Mouse (Mus musculus) heart, embryonic 10.5 days (tissue): Measurements from ENCODE around the gene Nek9. TPM values are rescaled to one million over a fixed set of nuclear protein-coding genes. Genes with fewer than 3 reads are reported as not detected.
"Not testable (repeated sequence)": the region's sequence is repeated elsewhere in the genome, so short reads cannot be mapped to it uniquely, and the experiment has no call there.

ENCODE experiments used
- DNase-seq: peaks from one replicate; pipeline ENCODE4 v3.0.0-alpha.2; 2017; ENCODE audit warnings: low spot score
- H3K27ac ChIP-seq: fragments of 300-500 bp; sonication (generic); 2 replicates; pipeline ENCODE4 v1.5.1; 2016; ENCODE audit warnings: mild to moderate bottlenecking
- H3K27me3 ChIP-seq: fragments of 300-500 bp; sonication (generic); 2 replicates; pipeline ENCODE4 v1.6.1; 2016; ENCODE audit warnings: mild to moderate bottlenecking; ENCODE audit not compliant: poor library complexity, insufficient read depth, severe bottlenecking
- H3K36me3 ChIP-seq: fragments of 300-500 bp; sonication (generic); 2 replicates; pipeline ENCODE4 v1.6.1; 2016; ENCODE audit warnings: mild to moderate bottlenecking, moderate library complexity
- H3K4me1 ChIP-seq: fragments of 300-500 bp; sonication (generic); 2 replicates; pipeline ENCODE4 v1.6.1; 2016; ENCODE audit warnings: mild to moderate bottlenecking
- H3K4me3 ChIP-seq: fragments of 300-500 bp; sonication (generic); 2 replicates; pipeline ENCODE4 v1.5.1; 2016; ENCODE audit warnings: mild to moderate bottlenecking, moderate library complexity
- H3K9me3 ChIP-seq: fragments of 300-500 bp; sonication (generic); 2 replicates; pipeline ENCODE4 v1.6.1; 2016; ENCODE audit warnings: mild to moderate bottlenecking, moderate library complexity
- WGBS: fragments of 180-500 bp; shearing (Covaris S2); methylation state at CpG from one replicate; pipeline ENCODE4 v1.1.7; 2016; 5-methylcytosine and 5-hydroxymethylcytosine counted together
- polyA plus RNA-seq: library from polyadenylated mRNA; unstranded; fragments of >200 nt; fragmentation: Nextera tagmentation; extraction: Ambion mirVana; gene quantifications from 2 replicates; pipeline ENCODE4 v1.2.1, GENCODE M21; 2016

Gene Nek9
- polyA plus RNA-seq, 1 experiment from 2014 or later: 24.3 TPM

DNA sequence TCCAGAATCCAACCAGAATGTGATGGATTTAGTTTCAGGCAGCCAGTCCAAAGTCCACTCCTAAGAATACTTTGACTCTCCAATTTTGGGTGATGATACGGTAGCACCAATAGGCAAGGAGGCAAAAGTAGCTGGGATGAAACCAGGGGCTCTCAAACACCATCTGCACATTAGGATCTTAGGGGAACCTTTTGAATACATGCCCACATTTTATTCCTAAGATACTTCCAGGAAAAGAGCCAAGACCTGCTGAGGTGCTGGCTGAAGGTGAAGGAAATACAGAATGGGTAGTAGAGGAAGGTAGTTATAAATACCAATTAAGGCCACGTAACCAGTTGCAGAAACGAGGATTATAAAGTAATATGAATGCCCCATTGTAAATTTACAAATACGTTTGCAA lies 57.4 kb downstream of the Nek9 start:
- H3K4me3 ChIP-seq, H3K36me3 ChIP-seq: not testable (repeated sequence)
- 82% methylated on average over 2 of the region's 4 CpGs for WGBS

DNA sequence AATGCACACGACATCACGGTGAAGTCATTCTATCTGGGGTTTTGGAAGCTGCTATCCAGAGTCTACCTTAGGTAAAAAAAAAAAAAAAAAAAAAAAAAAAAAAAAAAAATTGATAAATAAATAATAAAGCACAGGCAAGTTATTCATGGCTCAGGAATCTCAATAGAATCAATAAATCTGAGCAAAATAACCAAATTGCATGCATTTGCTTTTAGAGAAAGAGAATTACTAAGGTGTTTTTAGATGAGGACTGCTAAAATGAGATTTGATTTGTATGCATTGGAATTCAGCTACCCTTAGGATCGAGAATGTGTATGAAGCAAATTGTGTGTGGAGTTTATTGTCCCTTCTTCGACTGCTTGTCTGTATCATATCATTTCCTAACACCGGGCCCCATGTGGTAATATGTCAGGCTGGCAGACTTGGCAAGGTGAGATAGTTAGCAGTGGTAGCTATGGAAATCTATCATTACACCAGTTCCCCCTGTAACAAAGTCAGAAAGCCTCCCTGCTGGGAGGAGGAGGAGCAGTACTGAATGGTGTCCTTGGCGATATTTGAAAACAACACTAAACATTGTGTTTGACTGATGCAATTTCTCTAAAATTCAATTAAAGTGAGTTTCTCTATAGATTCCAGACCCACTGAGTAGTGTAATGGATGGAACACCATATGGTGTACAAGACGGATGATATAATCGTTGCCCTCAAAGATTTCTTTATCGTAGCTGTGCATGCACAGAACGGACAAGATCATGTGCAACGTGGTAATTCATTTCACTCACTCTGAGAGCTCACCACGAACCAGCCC lies 58.1 kb downstream of the Nek9 start:
- Histone ChIP-seq H3K4me3 (peak overlapping the region; percentile 84; the same call in 1 of the 2 replicates), H3K9me3 (no peaks in the 10 kb centered on the region), H3K27ac (peak overlapping the region; percentile 95; the same call in 1 of the 2 replicates), H3K4me1 (peaks cover 11% of the 10 kb centered on the region), H3K27me3 (no peaks in the 10 kb centered on the region), H3K36me3 (peaks cover 7% of the 10 kb centered on the region)
- 67% methylated on average over 12 of the region's 12 CpGs for WGBS
- no peak for DNase-seq

More for the DNA sequence above, 57.4 kb downstream of the Nek9 start:
- not testable (repeated sequence) for H3K27me3 ChIP-seq, H3K9me3 ChIP-seq, H3K27ac ChIP-seq, DNase-seq
- peaks cover 16% of the 10 kb centered on the region for H3K4me1 ChIP-seq

DNA sequence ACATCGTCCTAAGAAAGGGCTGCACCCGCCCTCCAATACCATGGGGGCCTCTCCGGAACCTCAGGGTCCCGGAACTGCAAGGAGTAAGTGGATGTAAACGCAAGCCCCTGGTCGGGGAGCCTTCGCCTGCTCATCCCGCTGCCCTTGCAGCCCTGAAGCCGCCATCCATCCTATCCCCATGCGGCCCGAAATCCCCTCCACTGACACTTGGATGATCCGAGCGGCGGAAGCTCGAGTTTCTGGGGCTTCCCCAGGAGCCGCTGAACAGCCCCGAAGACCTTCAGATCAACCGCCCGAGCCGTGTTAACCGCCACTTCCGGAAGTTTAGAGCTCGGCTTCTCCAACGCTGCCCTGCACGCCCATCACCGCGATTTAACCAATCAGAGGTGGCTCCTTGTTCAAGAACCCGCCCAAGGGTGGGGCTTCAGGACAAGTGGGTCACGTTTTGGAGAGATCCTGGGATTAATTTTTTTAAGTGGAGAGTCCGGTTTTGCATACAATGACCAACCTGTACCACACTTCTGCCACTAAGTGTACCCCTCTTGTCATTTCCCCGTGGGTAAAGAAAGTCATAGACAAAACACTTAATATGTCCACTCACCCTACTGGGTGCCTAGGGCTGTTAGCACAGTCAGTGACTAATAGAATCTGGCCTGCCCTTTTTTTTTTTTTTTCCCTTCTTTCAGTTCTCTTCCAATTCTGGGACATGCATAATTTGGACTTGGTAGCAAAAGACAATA lies 58.9 kb downstream of the Nek9 start:
- Histone ChIP-seq H3K27ac (peak overlapping the region; percentile 95), H3K36me3 (peaks cover 14% of the 10 kb centered on the region), H3K4me3 (peak overlapping the region; percentile 84), H3K9me3 (no peaks in the 10 kb centered on the region), H3K27me3 (no peaks in the 10 kb centered on the region), H3K4me1 (peaks cover 10% of the 10 kb centered on the region)
- under 1% methylated on average over 31 of the region's 31 CpGs for WGBS
- DNase-seq: peak; percentile 99

DNA sequence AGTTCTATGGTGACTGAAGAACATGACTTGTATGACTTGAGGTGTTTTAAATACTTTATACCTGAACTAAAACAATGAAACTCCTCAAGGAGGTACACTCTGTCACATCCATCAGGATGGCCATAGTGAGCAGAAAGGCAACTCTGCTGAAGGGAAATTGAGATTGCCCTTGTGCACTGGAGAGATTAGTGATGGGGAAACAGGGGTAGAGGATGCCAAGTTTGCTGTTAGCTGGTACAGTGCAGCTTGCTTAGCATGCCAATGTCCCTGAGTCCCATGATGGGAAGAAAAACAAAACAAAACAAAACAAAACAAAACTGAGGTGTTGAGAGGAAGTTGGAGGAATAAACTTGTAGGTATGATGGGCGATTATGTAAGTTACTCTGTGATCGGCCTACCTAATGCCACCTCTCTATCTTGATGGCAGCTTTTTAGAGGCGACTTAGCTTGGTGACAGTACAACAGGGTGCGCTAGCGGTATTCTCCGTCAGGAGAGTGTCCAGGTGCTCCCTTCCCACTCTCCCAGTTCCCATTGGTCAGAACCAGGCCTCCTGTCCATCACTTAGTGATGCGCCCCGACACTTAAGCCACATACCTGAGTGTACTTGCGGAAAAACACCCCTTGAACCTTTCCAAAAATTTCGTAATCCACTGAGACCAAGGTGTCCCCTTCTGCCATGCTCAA lies 59.6 kb downstream of the Nek9 start:
- H3K27me3 ChIP-seq: no peaks in the 10 kb centered on the region
- peak overlapping the region; percentile 95 for H3K27ac ChIP-seq
- WGBS: 9% methylated on average over 10 of the region's 10 CpGs
- H3K4me3 ChIP-seq: peak overlapping the region; percentile 84
- H3K36me3 ChIP-seq: peaks cover 22% of the 10 kb centered on the region
- peaks cover 10% of the 10 kb centered on the region for H3K4me1 ChIP-seq
- DNase-seq: no peak
- no peaks in the 10 kb centered on the region for H3K9me3 ChIP-seq

DNA sequence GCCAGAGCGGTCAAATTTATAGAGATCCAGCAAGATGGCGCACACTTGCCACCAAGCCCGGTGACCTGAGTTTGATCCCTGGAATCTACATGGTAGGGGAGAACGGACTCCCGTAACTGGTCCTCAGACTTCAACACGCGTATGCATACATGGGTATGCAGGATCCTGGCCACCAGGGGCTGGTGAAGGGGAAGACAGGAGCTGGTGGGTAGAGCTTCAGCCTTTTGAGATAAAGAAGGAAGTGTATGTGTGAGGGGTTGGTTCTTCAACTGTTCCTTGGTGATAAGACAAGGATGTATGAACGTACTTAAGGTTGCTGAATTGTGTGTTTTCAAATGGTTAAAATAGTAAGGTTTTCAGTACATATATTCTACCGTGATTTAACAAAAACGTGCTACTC lies 60.2 kb downstream of the Nek9 start:
- 88% methylated on average over 10 of the region's 10 CpGs for WGBS
- no peak overlapping the region for H3K27ac ChIP-seq

DNA sequence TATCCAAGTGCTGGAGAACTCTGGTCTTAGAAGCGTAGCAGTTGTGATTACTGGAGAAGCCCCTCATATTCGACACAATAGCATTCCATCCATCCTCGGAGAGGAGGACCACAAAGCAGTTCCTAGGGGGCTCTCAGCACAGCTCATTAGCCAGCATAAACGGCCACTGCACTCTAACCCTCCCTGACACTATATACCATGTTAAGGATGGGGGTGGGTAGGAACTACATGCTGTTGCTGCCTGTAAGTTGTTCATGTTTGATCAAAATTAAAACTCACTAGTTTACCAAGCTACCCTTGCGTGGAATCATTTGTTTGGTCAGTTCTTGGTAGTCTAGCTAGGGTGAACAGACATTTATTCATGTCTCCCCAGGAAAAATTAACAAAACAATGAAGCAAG lies 62.9 kb downstream of the Nek9 start:
- 76% methylated on average over 5 of the region's 5 CpGs for WGBS
- no peak overlapping the region for H3K27ac ChIP-seq
- no peak overlapping the region for H3K4me3 ChIP-seq
- no peaks in the 10 kb centered on the region for H3K27me3 ChIP-seq
- DNase-seq: no peak
- H3K4me1 ChIP-seq: peaks cover 10% of the 10 kb centered on the region
- no peaks in the 10 kb centered on the region for H3K9me3 ChIP-seq
- peaks cover 23% of the 10 kb centered on the region for H3K36me3 ChIP-seq

More for the DNA sequence above, 60.2 kb downstream of the Nek9 start:
- Histone ChIP-seq H3K4me3 (no peak overlapping the region), H3K36me3 (peaks cover 23% of the 10 kb centered on the region), H3K4me1 (peaks cover 10% of the 10 kb centered on the region), H3K9me3 (no peaks in the 10 kb centered on the region), H3K27me3 (no peaks in the 10 kb centered on the region)
- DNase-seq: no peak

DNA sequence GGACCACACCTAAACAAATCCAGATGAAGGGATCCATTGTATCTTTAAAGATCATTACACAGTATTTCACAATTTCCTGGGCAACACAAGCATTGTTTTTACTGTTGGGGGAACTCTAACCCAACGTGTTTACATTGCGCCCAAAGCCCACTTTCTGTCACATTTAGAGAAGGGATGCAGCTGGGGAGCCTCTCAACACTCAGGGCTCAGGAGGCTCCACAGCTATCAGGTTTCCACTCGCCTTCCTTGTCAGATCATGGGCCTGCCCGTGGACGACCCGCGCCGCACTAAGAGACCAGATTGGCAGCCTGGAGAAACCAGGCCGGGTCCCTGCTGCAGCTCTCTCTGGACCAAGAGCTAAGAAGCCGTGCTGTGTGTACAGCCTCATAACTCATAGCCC lies 65.7 kb downstream of the Nek9 start:
- WGBS: 56% methylated on average over 10 of the region's 10 CpGs
- Histone ChIP-seq H3K4me1 (0 out of 2 replicates have a peak, but pooled peaks cover 9% of the 10 kb centered on the region), H3K9me3 (no peaks in the 10 kb centered on the region), H3K36me3 (peaks cover 20% of the 10 kb centered on the region), H3K4me3 (no peak overlapping the region), H3K27me3 (no peaks in the 10 kb centered on the region), H3K27ac (peak overlapping the region; percentile 52; the same call in 1 of the 2 replicates)
- DNase-seq: no peak

DNA sequence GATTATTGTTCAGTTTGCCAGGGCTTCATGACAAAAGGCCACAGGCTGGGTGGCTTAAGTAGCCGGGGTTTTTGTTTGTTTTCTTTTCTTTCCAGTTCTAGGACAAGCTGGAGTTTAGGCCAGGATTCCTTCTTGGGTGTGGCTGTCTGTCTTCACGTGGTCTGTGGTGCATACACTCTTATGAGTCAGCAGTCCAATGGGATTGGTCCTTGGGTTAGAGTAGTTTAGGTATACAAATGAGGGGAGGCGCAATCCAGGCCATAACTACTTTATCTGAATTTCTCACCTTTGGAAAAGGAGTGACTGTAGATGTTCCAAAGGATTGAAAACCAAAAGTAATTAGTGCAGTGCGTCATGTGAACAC lies 67.3 kb downstream of the Nek9 start:
- H3K9me3 ChIP-seq: no peaks in the 10 kb centered on the region
- no peak overlapping the region for H3K27ac ChIP-seq
- 0 out of 2 replicates have a peak, but pooled peaks cover 9% of the 10 kb centered on the region for H3K4me1 ChIP-seq
- no peak for DNase-seq
- peaks cover 17% of the 10 kb centered on the region for H3K36me3 ChIP-seq
- no peak overlapping the region for H3K4me3 ChIP-seq
- WGBS: 70% methylated on average over 4 of the region's 4 CpGs
- no peaks in the 10 kb centered on the region for H3K27me3 ChIP-seq

DNA sequence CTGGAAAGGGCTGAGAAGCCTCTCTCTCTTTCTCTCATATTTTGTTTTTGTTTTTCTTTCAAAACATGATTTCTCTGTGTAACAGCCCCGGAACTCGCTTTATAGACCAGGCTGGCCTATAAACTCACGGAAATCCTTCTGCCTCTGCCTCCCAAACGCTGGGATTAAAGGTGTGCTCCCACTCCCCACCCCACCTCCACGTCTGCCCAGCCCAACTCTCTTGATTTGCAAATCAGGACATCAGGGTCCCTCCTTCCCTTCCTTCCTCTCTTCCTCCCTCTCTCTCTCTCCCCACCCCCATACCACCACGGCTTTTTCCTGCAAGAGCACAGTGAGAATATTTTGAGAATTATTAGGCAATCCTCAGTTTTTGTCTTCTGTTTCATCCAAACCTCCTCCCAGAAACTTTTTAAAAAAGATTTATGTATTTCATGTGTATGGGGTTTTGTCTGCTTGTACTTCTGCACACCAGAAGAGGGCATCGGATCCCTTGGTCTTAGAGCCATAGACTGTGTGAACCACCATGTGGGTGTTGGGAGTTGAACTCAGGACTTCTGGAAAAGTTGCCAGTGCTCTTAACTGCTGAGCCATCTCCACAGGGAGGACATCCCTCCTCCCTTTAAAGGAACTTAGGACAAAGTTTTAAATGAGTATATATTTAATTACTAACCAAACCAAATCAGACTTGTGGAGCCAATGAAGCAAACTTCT lies 67.9 kb downstream of the Nek9 start:
- no peaks in the 10 kb centered on the region for H3K27me3 ChIP-seq
- no peak for DNase-seq
- no peaks in the 10 kb centered on the region for H3K9me3 ChIP-seq
- H3K27ac ChIP-seq: 0 out of 2 replicates have a peak overlapping the region, but pooled peaks have one; percentile 92
- 0 out of 2 replicates have a peak, but pooled peaks cover 9% of the 10 kb centered on the region for H3K4me1 ChIP-seq
- no peak overlapping the region for H3K4me3 ChIP-seq
- WGBS: 73% methylated on average over 7 of the region's 7 CpGs
- peaks cover 16% of the 10 kb centered on the region for H3K36me3 ChIP-seq

DNA sequence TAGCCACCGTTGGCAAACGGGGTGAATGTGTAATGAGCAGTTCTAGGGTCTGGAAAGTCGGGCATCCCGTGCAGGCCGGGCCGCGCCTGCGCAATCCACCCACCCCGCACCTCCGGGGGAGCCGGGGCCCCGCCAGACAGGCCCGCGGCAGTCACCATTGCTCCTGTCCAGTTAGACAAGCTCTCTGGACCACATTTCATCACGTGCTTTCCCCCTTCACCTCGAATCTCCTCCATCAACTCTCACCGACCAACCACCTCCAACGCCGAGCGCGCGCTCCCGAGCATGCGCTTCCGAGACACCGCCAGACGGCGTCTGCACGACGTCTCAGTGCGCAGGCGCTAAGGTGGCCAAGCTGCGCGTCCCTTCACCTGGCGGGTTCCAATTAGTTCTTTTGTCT lies 68.8 kb downstream of the Nek9 start, which contains the start of gene Mlh3:
Gene Mlh3, minus strand, starts transcription at position 281 of the 400 bp plus-strand sequence.
- 1% methylated on average over 35 of the region's 35 CpGs for WGBS

DNA sequence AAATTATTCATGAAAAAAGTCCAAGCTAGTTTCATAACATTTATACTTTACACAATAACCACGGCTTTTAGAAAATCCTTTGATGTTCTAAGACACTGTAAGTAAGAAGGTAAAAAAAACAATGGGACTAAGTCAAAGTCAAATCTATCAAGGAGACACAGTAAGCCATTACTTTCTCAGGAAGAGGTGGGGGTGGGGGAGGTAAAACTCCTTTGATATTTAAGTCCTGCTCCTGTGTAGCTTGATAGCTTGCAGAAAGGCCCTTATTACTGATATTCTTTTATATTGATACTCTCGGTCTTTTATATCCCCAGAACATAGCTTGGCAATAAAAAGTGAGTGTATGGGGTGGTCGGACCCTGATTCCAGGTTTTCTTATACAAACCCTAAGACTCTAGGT lies 69.3 kb downstream of the Nek9 start:
- Histone ChIP-seq H3K27me3 (no peaks in the 10 kb centered on the region), H3K4me3 (peak overlapping the region; percentile 69), H3K36me3 (peaks cover 4% of the 10 kb centered on the region), H3K9me3 (no peaks in the 10 kb centered on the region), H3K27ac (peak overlapping the region; percentile 92), H3K4me1 (0 out of 2 replicates have a peak, but pooled peaks cover 9% of the 10 kb centered on the region)
- 56% methylated on average over 3 of the region's 3 CpGs for WGBS
- DNase-seq: no peak

More for the DNA sequence above, 68.8 kb downstream of the Nek9 start, which contains the start of gene Mlh3:
- no peaks in the 10 kb centered on the region for H3K27me3 ChIP-seq
- H3K4me3 ChIP-seq: peak within 1 kb of the TSS; percentile 69
- H3K4me1 ChIP-seq: 0 out of 2 replicates have a peak, but pooled peaks cover 9% of the 10 kb centered on the region
- peaks cover 9% of the 10 kb centered on the region for H3K36me3 ChIP-seq
- peak within 1 kb of the TSS; percentile 92 for H3K27ac ChIP-seq
- H3K9me3 ChIP-seq: no peaks in the 10 kb centered on the region
- peak; percentile 94 for DNase-seq

DNA sequence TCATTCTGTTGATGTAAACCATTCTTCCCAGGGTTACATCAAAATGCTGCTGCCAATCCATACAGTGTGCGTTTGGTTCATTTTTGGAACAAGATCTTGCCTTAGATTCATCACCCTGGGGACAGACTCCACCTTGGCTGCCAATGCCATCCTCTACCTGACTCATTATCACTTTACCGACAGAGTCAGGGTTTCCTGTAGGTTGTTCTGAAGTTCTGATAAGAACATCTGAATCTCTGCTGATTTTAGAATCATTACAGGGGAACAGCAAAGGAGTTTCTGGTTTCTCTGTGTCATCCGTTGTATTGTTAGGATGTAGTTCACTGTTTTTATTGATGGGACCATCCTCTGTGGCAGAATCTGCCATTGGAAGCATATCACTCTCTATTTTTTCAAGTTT lies 72.9 kb downstream of the Nek9 start:
- Histone ChIP-seq H3K36me3 (no peaks in the 10 kb centered on the region), H3K4me3 (no peak overlapping the region), H3K27ac (no peak overlapping the region), H3K27me3 (no peaks in the 10 kb centered on the region), H3K9me3 (no peaks in the 10 kb centered on the region), H3K4me1 (0 out of 2 replicates have a peak, but pooled peaks cover 9% of the 10 kb centered on the region)
- DNase-seq: no peak
- WGBS: 80% methylated on average over 3 of the region's 3 CpGs
